Mouse (Mus musculus) limb, embryonic 15.5 days (tissue): ENCODE measurements around the gene Acin1. TPM values are rescaled to one million over a fixed set of nuclear protein-coding genes. Genes with fewer than 3 reads are reported as not detected.

Experiments
- ATAC-seq: fragments of 200-750 bp; cut with Nextera tagmentation; 2 replicates; pipeline ENCODE4 v1.8.0; 2017; ENCODE audit warnings: low read depth, moderate TSS enrichment; ENCODE audit not compliant: insufficient number of reproducible peaks, low FRiP score, low TSS enrichment
- H3K27ac ChIP-seq: fragments of 300-500 bp; sonication (generic); 2 replicates; pipeline ENCODE4 v1.5.1; 2015; ENCODE audit warnings: moderate library complexity, mild to moderate bottlenecking, inconsistent platforms
- H3K27me3 ChIP-seq: fragments of 300-500 bp; sonication (generic); 2 replicates; pipeline ENCODE4 v1.6.1; 2015; ENCODE audit warnings: inconsistent platforms
- H3K36me3 ChIP-seq: fragments of 300-500 bp; sonication (generic); 2 replicates; pipeline ENCODE4 v1.6.1; 2015; ENCODE audit warnings: inconsistent platforms
- H3K4me1 ChIP-seq: fragments of 300-500 bp; sonication (generic); 2 replicates; pipeline ENCODE4 v1.6.1; 2015; ENCODE audit warnings: inconsistent platforms
- H3K4me2 ChIP-seq: fragments of 300-500 bp; sonication (generic); 2 replicates; pipeline ENCODE4 v1.6.1; 2015; ENCODE audit warnings: mild to moderate bottlenecking, inconsistent platforms
- H3K4me3 ChIP-seq: fragments of 300-500 bp; sonication (generic); 2 replicates; pipeline ENCODE4 v1.5.1; 2015; ENCODE audit warnings: mild to moderate bottlenecking, inconsistent platforms
- H3K9ac ChIP-seq: fragments of 300-500 bp; sonication (generic); 2 replicates; pipeline ENCODE4 v1.6.1; 2015; ENCODE audit warnings: inconsistent platforms
- H3K9me3 ChIP-seq: fragments of 300-500 bp; sonication (generic); 2 replicates; pipeline ENCODE4 v1.6.1; 2016; ENCODE audit warnings: inconsistent platforms
- WGBS: fragments of 180-500 bp; shearing (Covaris S2); methylation state at CpG from one replicate; pipeline ENCODE4 v1.1.7; 2015; 5-methylcytosine and 5-hydroxymethylcytosine counted together
- polyA plus RNA-seq: library from polyadenylated mRNA; unstranded; fragments of >200 nt; fragmentation: Nextera tagmentation; extraction: Ambion mirVana; gene quantifications from 2 replicates; pipeline ENCODE4 v1.2.1, GENCODE M21; 2015

The Acin1 gene
- polyA plus RNA-seq, 1 experiment from 2014 or later: 109 TPM

DNA sequence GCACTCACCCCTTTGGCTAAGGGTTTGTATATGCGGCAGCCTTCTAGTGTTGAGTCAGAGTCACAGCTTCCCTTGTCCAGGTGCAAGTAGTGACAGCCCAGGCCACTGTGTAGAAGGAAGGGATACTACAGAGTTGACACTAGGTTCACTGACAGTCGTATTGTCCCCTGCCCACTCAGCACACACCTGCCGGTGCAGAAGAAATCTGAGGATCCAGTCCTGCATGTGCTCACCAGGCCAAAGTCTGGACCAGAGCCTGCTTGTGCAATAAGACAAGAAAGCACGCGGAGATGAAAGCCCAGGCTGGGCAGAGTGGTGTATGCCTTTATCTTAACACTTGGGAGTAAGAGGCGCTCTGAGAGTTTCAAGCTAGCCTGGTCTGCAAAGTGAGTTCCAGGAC lies 8.3 kb upstream of the Acin1 start:
- Histone ChIP-seq H3K27me3 (no peaks in the 10 kb centered on the region), H3K4me2 (no peak overlapping the region), H3K36me3 (peaks cover 26% of the 10 kb centered on the region), H3K4me1 (no peaks in the 10 kb centered on the region), H3K9me3 (no peaks in the 10 kb centered on the region), H3K9ac (no peak overlapping the region), H3K4me3 (no peak overlapping the region), H3K27ac (no peak overlapping the region)
- 76% methylated on average over 6 of the region's 6 CpGs for WGBS
- no peak for ATAC-seq

DNA sequence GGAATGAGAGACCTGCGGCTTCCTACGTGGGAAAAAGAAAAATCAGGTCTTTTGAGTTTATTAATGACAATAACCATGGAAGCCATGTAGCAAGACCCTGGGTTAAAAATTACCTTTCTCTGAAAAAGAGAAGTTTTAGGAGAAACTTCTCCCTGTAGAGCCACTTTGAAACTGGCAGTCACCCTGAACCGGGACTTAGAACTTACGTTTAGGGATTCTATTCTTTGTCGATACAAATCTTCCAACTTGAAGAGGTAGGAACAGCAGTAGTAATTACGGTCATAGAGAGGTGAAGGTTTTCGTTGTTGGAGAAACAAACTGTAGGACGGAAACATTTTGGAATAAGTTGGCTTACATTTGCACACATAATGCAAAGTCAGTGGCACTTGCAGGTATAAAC lies 520 bp upstream of the Acin1 start:
- peak overlapping the region; percentile 97 for H3K27ac ChIP-seq
- H3K36me3 ChIP-seq: peaks cover 35% of the 10 kb centered on the region
- peaks cover 16% of the 10 kb centered on the region for H3K4me1 ChIP-seq
- peak overlapping the region; percentile 85 for H3K4me3 ChIP-seq
- H3K27me3 ChIP-seq: no peaks in the 10 kb centered on the region
- H3K9ac ChIP-seq: peak overlapping the region; percentile 97
- H3K9me3 ChIP-seq: no peaks in the 10 kb centered on the region
- no peak for ATAC-seq
- H3K4me2 ChIP-seq: peak overlapping the region; percentile 49
- WGBS: 4% methylated on average over 8 of the region's 8 CpGs

GRCm38 (mm10) chr14:54686063-54686521 lies 639 bp downstream of the Acin1 start, which contains the start of gene 1700123O20Rik:
1700123O20Rik (plus strand) TSS chr14:54686216.
- H3K36me3 ChIP-seq: peaks cover 35% of the 10 kb centered on the region
- H3K27ac ChIP-seq: peak within 1 kb of the TSS; percentile 97
- H3K4me2 ChIP-seq: peak within 1 kb of the TSS; percentile 49
- no peaks in the 10 kb centered on the region for H3K9me3 ChIP-seq
- peaks cover 16% of the 10 kb centered on the region for H3K4me1 ChIP-seq
- peak within 1 kb of the TSS; percentile 97 for H3K9ac ChIP-seq
- peak; percentile 72 for ATAC-seq
- no peaks in the 10 kb centered on the region for H3K27me3 ChIP-seq
- WGBS: under 1% methylated on average over 41 of the region's 41 CpGs
- H3K4me3 ChIP-seq: peak within 1 kb of the TSS; percentile 85

GRCm38 (mm10) chr14:54685471-54685870 lies 1.3 kb downstream of the Acin1 start:
- Histone ChIP-seq H3K4me3 (peak overlapping the region; percentile 85), H3K9ac (peak overlapping the region; percentile 97), H3K36me3 (peaks cover 29% of the 10 kb centered on the region), H3K27ac (peak overlapping the region; percentile 97; the same call in 1 of the 2 replicates), H3K4me1 (peaks cover 16% of the 10 kb centered on the region), H3K9me3 (no peaks in the 10 kb centered on the region), H3K4me2 (peak overlapping the region; percentile 49), H3K27me3 (no peaks in the 10 kb centered on the region)
- 5% methylated on average over 8 of the region's 8 CpGs for WGBS
- no peak for ATAC-seq

GRCm38 (mm10) chr14:54682396-54682795 lies 4.3 kb downstream of the Acin1 start:
- 88% methylated on average over 3 of the region's 3 CpGs for WGBS
- H3K4me1 ChIP-seq: peaks cover 5% of the 10 kb centered on the region; the same call in 1 of the 2 replicates
- no peak overlapping the region for H3K9ac ChIP-seq
- H3K27me3 ChIP-seq: no peaks in the 10 kb centered on the region
- H3K36me3 ChIP-seq: peaks cover 32% of the 10 kb centered on the region
- H3K4me3 ChIP-seq: no peak overlapping the region
- no peaks in the 10 kb centered on the region for H3K9me3 ChIP-seq
- ATAC-seq: no peak
- H3K4me2 ChIP-seq: no peak overlapping the region
- no peak overlapping the region for H3K27ac ChIP-seq

GRCm38 (mm10) chr14:54678657-54679304 lies 8.0 kb downstream of the Acin1 start:
- peaks cover 53% of the 10 kb centered on the region for H3K36me3 ChIP-seq
- H3K9me3 ChIP-seq: no peaks in the 10 kb centered on the region
- H3K4me2 ChIP-seq: no peak overlapping the region
- no peak for ATAC-seq
- H3K9ac ChIP-seq: no peak overlapping the region
- WGBS: 87% methylated on average over 16 of the region's 16 CpGs
- no peaks in the 10 kb centered on the region for H3K4me1 ChIP-seq
- no peak overlapping the region for H3K27ac ChIP-seq
- no peaks in the 10 kb centered on the region for H3K27me3 ChIP-seq
- no peak overlapping the region for H3K4me3 ChIP-seq

GRCm38 (mm10) chr14:54676290-54676689 lies 10.4 kb downstream of the Acin1 start:
- H3K9me3 ChIP-seq: no peaks in the 10 kb centered on the region
- no peak overlapping the region for H3K27ac ChIP-seq
- 85% methylated on average over 5 of the region's 5 CpGs for whole genome bisulfite sequencing
- H3K4me3 ChIP-seq: no peak overlapping the region
- ATAC-seq: no peak
- no peaks in the 10 kb centered on the region for H3K4me1 ChIP-seq
- H3K27me3 ChIP-seq: no peaks in the 10 kb centered on the region
- no peak overlapping the region for H3K9ac ChIP-seq
- H3K4me2 ChIP-seq: no peak overlapping the region
- H3K36me3 ChIP-seq: peaks cover 62% of the 10 kb centered on the region

DNA sequence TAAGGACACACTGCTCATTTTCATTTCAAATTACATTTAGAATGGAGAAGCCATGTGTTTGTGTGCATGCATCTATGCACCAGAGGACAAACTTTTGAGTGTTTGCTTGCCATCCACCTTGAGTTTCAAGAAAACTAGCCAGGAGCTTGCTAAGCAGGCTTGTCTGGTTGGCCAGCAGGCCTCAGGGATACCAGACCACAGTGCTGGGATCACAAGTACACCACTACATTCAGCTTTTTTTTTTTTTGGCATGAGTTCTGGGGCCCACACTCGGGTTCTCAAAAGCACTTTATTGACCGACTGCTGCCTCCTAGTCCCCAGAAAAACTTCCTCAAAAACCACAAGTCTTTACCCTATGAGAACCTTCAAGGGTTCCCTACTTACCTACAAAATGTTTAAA lies 12.4 kb downstream of the Acin1 start:
- Histone ChIP-seq H3K4me3 (no peak overlapping the region), H3K4me2 (no peak overlapping the region), H3K9me3 (no peaks in the 10 kb centered on the region), H3K27ac (no peak overlapping the region), H3K4me1 (no peaks in the 10 kb centered on the region), H3K27me3 (no peaks in the 10 kb centered on the region), H3K9ac (no peak overlapping the region), H3K36me3 (peaks cover 65% of the 10 kb centered on the region)
- WGBS: 63% methylated on average over 2 of the region's 2 CpGs
- ATAC-seq: no peak

DNA sequence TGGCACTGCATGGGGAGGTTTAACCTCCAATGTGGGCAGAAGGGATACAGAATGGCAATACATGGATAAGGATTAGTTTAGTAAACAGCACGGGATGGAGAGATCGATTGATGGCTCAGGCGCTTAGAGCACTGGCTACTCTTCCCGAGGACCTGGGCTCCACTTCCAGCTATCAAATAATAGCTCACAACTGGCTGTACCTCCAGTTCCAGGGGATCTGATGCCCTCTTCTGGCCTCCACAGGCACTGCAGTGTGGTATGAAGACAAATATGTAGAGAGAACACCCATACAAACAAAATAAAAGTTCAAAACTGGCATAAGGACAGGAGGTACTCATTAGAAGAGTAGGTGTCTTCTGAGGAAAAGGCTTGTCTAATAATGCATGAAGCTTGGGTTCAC lies 17.4 kb downstream of the Acin1 start:
- WGBS: 84% methylated on average over 4 of the region's 4 CpGs
- Histone ChIP-seq H3K27ac (no peak overlapping the region), H3K9me3 (no peaks in the 10 kb centered on the region), H3K4me1 (no peaks in the 10 kb centered on the region), H3K9ac (no peak overlapping the region), H3K36me3 (peaks cover 72% of the 10 kb centered on the region), H3K4me3 (no peak overlapping the region), H3K27me3 (no peaks in the 10 kb centered on the region), H3K4me2 (no peak overlapping the region)
- no peak for ATAC-seq

DNA sequence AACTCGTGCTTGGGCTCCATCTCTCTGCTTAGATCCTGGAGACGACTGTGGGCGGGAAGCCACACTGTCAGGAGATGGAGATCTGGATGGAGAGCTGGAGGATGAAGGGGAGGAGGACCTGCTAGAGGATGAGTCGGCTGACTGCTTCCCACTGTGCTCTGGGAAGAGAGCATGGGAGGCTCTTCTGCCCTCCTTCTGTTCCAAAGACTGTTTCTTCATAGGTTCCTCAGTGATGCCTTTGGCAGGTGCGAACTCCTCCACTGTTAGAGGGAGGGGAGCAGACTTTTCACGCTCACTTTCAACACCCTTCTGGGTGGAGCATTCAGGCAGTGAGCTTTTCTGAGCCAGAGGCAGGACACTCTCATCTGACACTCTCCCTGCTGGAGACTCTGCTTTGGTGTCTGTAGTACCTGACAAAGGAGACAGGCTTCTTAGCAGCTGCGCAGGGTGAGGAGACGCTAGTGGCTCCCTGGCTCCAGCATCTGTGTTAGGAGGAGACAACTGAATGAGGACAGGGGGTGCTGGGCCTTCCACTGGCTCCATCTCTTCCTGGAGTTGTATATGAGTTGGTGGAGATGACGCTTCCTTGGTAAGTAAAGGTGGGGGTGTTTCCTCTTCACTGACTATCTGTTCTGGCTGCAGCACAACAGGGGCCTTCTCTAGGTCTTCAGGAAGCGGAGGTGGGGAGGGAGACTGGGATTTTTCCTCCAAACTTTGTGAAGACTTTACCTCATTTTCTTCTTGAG lies 22.1 kb downstream of the Acin1 start:
- 92% methylated on average over 10 of the region's 10 CpGs for WGBS
- Histone ChIP-seq H3K36me3 (peaks cover 91% of the 10 kb centered on the region), H3K9ac (no peak overlapping the region)

GRCm38 (mm10) chr14:54660009-54660408 lies 26.7 kb downstream of the Acin1 start:
- Histone ChIP-seq H3K9me3 (no peaks in the 10 kb centered on the region), H3K9ac (no peak overlapping the region), H3K36me3 (peaks cover 95% of the 10 kb centered on the region), H3K4me3 (no peak overlapping the region), H3K4me1 (no peaks in the 10 kb centered on the region), H3K4me2 (no peak overlapping the region), H3K27me3 (no peaks in the 10 kb centered on the region), H3K27ac (no peak overlapping the region)
- ATAC-seq: no peak
- 83% methylated on average over 2 of the region's 2 CpGs for WGBS

More for the DNA sequence above, 22.1 kb downstream of the Acin1 start:
- no peak overlapping the region for H3K4me2 ChIP-seq
- no peak overlapping the region for H3K4me3 ChIP-seq
- H3K4me1 ChIP-seq: no peaks in the 10 kb centered on the region
- H3K27me3 ChIP-seq: no peaks in the 10 kb centered on the region
- H3K27ac ChIP-seq: no peak overlapping the region
- H3K9me3 ChIP-seq: no peaks in the 10 kb centered on the region
- ATAC-seq: no peak

GRCm38 (mm10) chr14:54653496-54653895 lies 33.2 kb downstream of the Acin1 start:
- H3K27me3 ChIP-seq: no peaks in the 10 kb centered on the region
- under 1% methylated on average over 11 of the region's 12 CpGs for WGBS
- H3K9me3 ChIP-seq: no peaks in the 10 kb centered on the region
- H3K4me3 ChIP-seq: peak overlapping the region; percentile 62
- H3K9ac ChIP-seq: peak overlapping the region; percentile 54
- peaks cover 36% of the 10 kb centered on the region for H3K4me1 ChIP-seq
- H3K27ac ChIP-seq: peak overlapping the region; percentile 78
- peaks cover 61% of the 10 kb centered on the region for H3K36me3 ChIP-seq
- peak overlapping the region; percentile 69 for H3K4me2 ChIP-seq
- peak; percentile 80 for ATAC-seq
